Mouse (Mus musculus) kidney, postnatal 0 days (tissue): ENCODE data around the gene Ano3. TPM values are rescaled to one million over a fixed set of nuclear protein-coding genes. Genes with fewer than 3 reads are reported as not detected.

Source experiments
- ATAC-seq: fragments of 200-750 bp; cut with Nextera tagmentation; replicated peaks from 2 replicates; pipeline ENCODE4 v1.8.0; 2017; ENCODE audit warnings: low read depth, moderate number of reproducible peaks, moderate TSS enrichment, moderate library complexity; ENCODE audit not compliant: low FRiP score
- DNase-seq: peaks from one replicate; pipeline ENCODE4 v3.0.0-alpha.2; 2016; ENCODE audit warnings: low spot score
- H3K27ac ChIP-seq: fragments of 300-500 bp; sonication (generic); 2 replicates; pipeline ENCODE4 v1.5.1; 2014; ENCODE audit warnings: mild to moderate bottlenecking
- H3K27me3 ChIP-seq: fragments of 300-500 bp; sonication (generic); 2 replicates; pipeline ENCODE4 v1.6.1; 2014; ENCODE audit warnings: low read length, mixed read lengths; ENCODE audit not compliant: insufficient read depth
- H3K36me3 ChIP-seq: fragments of 300-500 bp; sonication (generic); 2 replicates; pipeline ENCODE4 v1.6.1; 2014; ENCODE audit warnings: low read length, mixed read lengths; ENCODE audit not compliant: insufficient read depth
- H3K4me1 ChIP-seq: fragments of 300-500 bp; sonication (generic); replicated peaks from 2 replicates; pipeline ENCODE4 v1.6.1; 2014; ENCODE audit warnings: antibody characterized with exemption, low read length, mixed read lengths; ENCODE audit not compliant: insufficient read depth
- H3K4me2 ChIP-seq: fragments of 300-500 bp; sonication (generic); 2 replicates; pipeline ENCODE4 v1.6.1; 2014; ENCODE audit warnings: mild to moderate bottlenecking, low read length, moderate library complexity, mixed read lengths
- H3K4me3 ChIP-seq: fragments of 300-500 bp; sonication (generic); replicated peaks from 2 replicates; pipeline ENCODE4 v1.5.1; 2014; ENCODE audit warnings: low read depth, low read length
- H3K9ac ChIP-seq: fragments of 300-500 bp; sonication (generic); 2 replicates; pipeline ENCODE4 v1.6.1; 2014; ENCODE audit warnings: low read depth, low read length
- H3K9me3 ChIP-seq: fragments of 300-500 bp; sonication (generic); replicated peaks from 2 replicates; pipeline ENCODE4 v1.6.1; 2016; ENCODE audit warnings: low read length, inconsistent platforms, mixed read lengths
- CTCF ChIP-seq: IDR thresholded peaks from 2 replicates; pipeline ENCODE4 v1.5.1; 2016; ENCODE audit warnings: antibody characterized with exemption, low read depth, mild to moderate bottlenecking, moderate library complexity
- WGBS: fragments of 180-500 bp; shearing (Covaris S2); extraction: QIAGEN DNeasy Blood & Tissue Kit; methylation state at CpG from one replicate; pipeline ENCODE4 v1.1.7; 2014; 5-methylcytosine and 5-hydroxymethylcytosine counted together
- polyA plus RNA-seq: library from polyadenylated mRNA; unstranded; fragments of >200 nt; fragmentation: Nextera tagmentation; extraction: Ambion mirVana; gene quantifications from 2 replicates; pipeline ENCODE4 v1.2.1, GENCODE M21; 2015

Ano3 gene
- polyA plus RNA-seq, 1 experiment from 2014 or later: 0.57 TPM

- Histone ChIP-seq H3K27me3 (no peaks in the 10 kb centered on the region), H3K9ac (no peak overlapping the region), H3K4me3 (no peak overlapping the region), H3K36me3 (no peaks in the 10 kb centered on the region), H3K4me1 (no peaks in the 10 kb centered on the region), H3K27ac (no peak overlapping the region), H3K9me3 (no peaks in the 10 kb centered on the region), H3K4me2 (no peak overlapping the region)
- no peak for TF ChIP-seq CTCF
- WGBS: 81% methylated on average over 2 of the region's 2 CpGs
- no peak for ATAC-seq
- DNase-seq: no peak
Observed at GRCm38 (mm10) chr2:110671071-110671624, 279.6 kb downstream of the Ano3 start.

DNA sequence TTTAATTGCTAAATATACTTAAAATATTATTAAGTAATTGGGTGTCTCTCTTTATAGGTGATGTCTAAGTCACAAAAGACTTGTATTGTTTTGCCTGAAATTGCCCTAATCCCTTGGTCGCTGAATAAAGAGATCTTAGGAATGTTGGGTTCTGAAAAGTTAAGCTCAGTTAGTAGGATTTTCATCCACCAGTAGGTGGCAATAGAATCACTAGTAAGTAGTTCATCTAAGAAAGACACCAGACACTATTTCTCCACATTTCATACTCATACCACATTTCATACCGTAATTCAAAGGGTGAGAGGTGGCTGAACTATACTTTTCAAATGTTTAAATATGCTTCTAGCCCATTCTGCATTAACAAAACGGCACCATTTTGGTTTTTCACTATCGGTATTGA lies 287.4 kb downstream of the Ano3 start:
- TF ChIP-seq CTCF: peak; percentile 76
- no peak for ATAC-seq
- no peak overlapping the region for H3K4me2 ChIP-seq
- WGBS: 46% methylated on average over 4 of the region's 4 CpGs
- no peaks in the 10 kb centered on the region for H3K4me1 ChIP-seq
- H3K36me3 ChIP-seq: no peaks in the 10 kb centered on the region
- no peaks in the 10 kb centered on the region for H3K9me3 ChIP-seq
- DNase-seq: peak; percentile 77
- no peaks in the 10 kb centered on the region for H3K27me3 ChIP-seq
- no peak overlapping the region for H3K4me3 ChIP-seq
- no peak overlapping the region for H3K9ac ChIP-seq
- H3K27ac ChIP-seq: no peak overlapping the region

DNA sequence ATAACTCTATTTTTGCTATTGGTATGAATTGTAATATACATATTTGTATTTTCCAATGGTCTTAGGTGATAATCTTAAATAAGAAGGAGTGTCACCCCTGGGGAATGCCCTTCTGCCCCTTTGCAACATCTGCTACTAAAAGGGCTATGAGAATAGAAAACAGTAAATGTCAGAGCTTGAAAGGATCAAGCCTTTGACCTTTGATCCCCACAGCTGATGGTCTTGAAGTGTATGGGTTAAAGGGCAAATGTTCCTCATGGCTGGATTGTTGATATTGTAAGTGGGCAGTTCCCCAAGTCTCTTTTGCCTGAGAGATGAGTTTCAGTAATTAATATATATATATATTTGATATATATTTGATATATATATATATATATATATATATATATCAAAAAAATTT lies 305.9 kb downstream of the Ano3 start:
- Histone ChIP-seq H3K4me3 (no peak overlapping the region), H3K9me3 (no peaks in the 10 kb centered on the region), H3K27me3 (no peaks in the 10 kb centered on the region), H3K9ac (no peak overlapping the region), H3K4me1 (no peaks in the 10 kb centered on the region), H3K27ac (no peak overlapping the region), H3K4me2 (no peak overlapping the region), H3K36me3 (no peaks in the 10 kb centered on the region)
- no peak for TF ChIP-seq CTCF
- DNase-seq (no peak), ATAC-seq (no peak)

- Histone ChIP-seq H3K36me3 (no peaks in the 10 kb centered on the region), H3K27me3 (no peaks in the 10 kb centered on the region), H3K4me2 (no peak overlapping the region), H3K4me1 (no peaks in the 10 kb centered on the region), H3K9me3 (no peaks in the 10 kb centered on the region), H3K4me3 (no peak overlapping the region), H3K9ac (no peak overlapping the region), H3K27ac (no peak overlapping the region)
- WGBS: 71% methylated on average over 1 of the region's 1 CpGs
- no peak for DNase-seq
- TF ChIP-seq CTCF: no peak
- ATAC-seq: no peak
Observed at GRCm38 (mm10) chr2:110644358-110644757, 306.4 kb downstream of the Ano3 start.

Other genes starting within 250 kb of the Ano3 start
- 0.08 TPM in 1 of 2 replicates, not detected in the other for gene Muc15, start 229.6 kb downstream of the Ano3 start, polyA plus RNA-seq
- not detected in 2 replicates for gene Gm13941, start 155.1 kb upstream of the Ano3 start, polyA plus RNA-seq
- gene Gm15130, start 202.0 kb upstream of the Ano3 start, polyA plus RNA-seq: not detected in 2 replicates